Comparison of ENCODE assay signal across 9 mouse cellular contexts in genomic region chr6:87100297-87101020, GRCm38 (mm10). TPM values are rescaled to one million over a fixed set of nuclear protein-coding genes. Genes with fewer than 3 reads are reported as not detected.
DNase-seq lines count a peak whose midpoint lies in the region; ATAC-seq and TF ChIP-seq lines count a peak whose summit lies in the region.
"Had no signal": no experiment of that assay in that cellular context is flagged by ENCODE, and none has a peak within 500 bp of the region (broad histone marks: within the 10 kb centered on the region; RNA-seq: fewer than 3 reads in every experiment).

No protein-coding gene starts in this region.

- WGBS in heart, embryonic 10.5 days = 83% methylated on average over 9 of the region's 9 CpGs
- WGBS in heart, embryonic 11.5 days (ENCODE audit: insufficient replicate concordance) = 83% methylated on average over 9 of the region's 9 CpGs
- 88% methylated on average over 9 of the region's 9 CpGs for WGBS in neural tube, embryonic 13.5 days
- 82% methylated on average over 9 of the region's 9 CpGs for WGBS in limb, embryonic 13.5 days
- WGBS in stomach, postnatal 0 days = 72% methylated on average over 9 of the region's 9 CpGs

- no peak overlapping the region for H3K4me2 ChIP-seq in heart, embryonic 11.5 days
- H3K4me2 ChIP-seq in neural tube, embryonic 13.5 days = no peak overlapping the region
- H3K4me2 ChIP-seq in limb, embryonic 13.5 days (replicated peaks) = peak overlapping the region; percentile 9; the same call in 1 of the 2 replicates
- no peak overlapping the region for H3K4me2 ChIP-seq in stomach, postnatal 0 days (replicated peaks; ENCODE audit: low read depth)

- H3K4me1 ChIP-seq in heart, embryonic 10.5 days = peaks cover 39% of the 10 kb centered on the region
- peaks cover 13% of the 10 kb centered on the region for H3K4me1 ChIP-seq in heart, embryonic 11.5 days (ENCODE audit: control insufficient read depth, insufficient read depth, low read length)
- H3K4me1 ChIP-seq in neural tube, embryonic 13.5 days (replicated peaks) = peaks cover 49% of the 10 kb centered on the region
- peaks cover 59% of the 10 kb centered on the region for H3K4me1 ChIP-seq in limb, embryonic 13.5 days
- peaks cover 2% of the 10 kb centered on the region; the same call in 1 of the 2 replicates for H3K4me1 ChIP-seq in stomach, postnatal 0 days (replicated peaks; ENCODE audit: control insufficient read depth, insufficient read depth)

- H3K4me3 ChIP-seq in heart, embryonic 10.5 days = no peak overlapping the region
- H3K4me3 ChIP-seq in heart, embryonic 11.5 days (ENCODE audit: low read depth, low read length) = no peak overlapping the region
- no peak overlapping the region for H3K4me3 ChIP-seq in neural tube, embryonic 13.5 days
- H3K4me3 ChIP-seq in limb, embryonic 13.5 days = no peak overlapping the region
- no peak overlapping the region for H3K4me3 ChIP-seq in stomach, postnatal 0 days (ENCODE audit: low read depth, low read length)

- TF ChIP-seq CTCF in stomach, postnatal 0 days (IDR thresholded peaks at IDR 0.05; ENCODE audit: low read depth) = no peak

- DNase-seq in heart, embryonic 10.5 days (ENCODE audit: low spot score) = peak; percentile 60
- no peak for DNase-seq in neural tube, embryonic 10.5 days (ENCODE audit: extremely low spot score, low spot score)
- peak; percentile 13 for DNase-seq in stomach, postnatal 0 days (ENCODE audit: low spot score)
- no peak for DNase-seq in right cerebral cortex, postnatal 14 days
- no peak for DNase-seq in urinary bladder, postnatal 4 days (ENCODE audit: low spot score in 2 of 2)

- TF ChIP-seq EP300 in stomach, postnatal 0 days (optimal IDR thresholded peaks at IDR 0.05) = no peak

- H3K36me3 ChIP-seq in heart, embryonic 10.5 days = no peaks in the 10 kb centered on the region
- H3K36me3 ChIP-seq in heart, embryonic 11.5 days (ENCODE audit: control insufficient read depth, insufficient read depth, low read length) = no peaks in the 10 kb centered on the region
- no peaks in the 10 kb centered on the region for H3K36me3 ChIP-seq in neural tube, embryonic 13.5 days
- H3K36me3 ChIP-seq in limb, embryonic 13.5 days = no peaks in the 10 kb centered on the region
- H3K36me3 ChIP-seq in stomach, postnatal 0 days (ENCODE audit: control insufficient read depth, insufficient read depth, low read length) = no peaks in the 10 kb centered on the region

- H3K9me3 ChIP-seq in heart, embryonic 10.5 days = no peaks in the 10 kb centered on the region
- no peaks in the 10 kb centered on the region for H3K9me3 ChIP-seq in heart, embryonic 11.5 days (replicated peaks; ENCODE audit: control insufficient read depth, low read length)
- no peaks in the 10 kb centered on the region for H3K9me3 ChIP-seq in neural tube, embryonic 13.5 days
- no peaks in the 10 kb centered on the region for H3K9me3 ChIP-seq in limb, embryonic 13.5 days
- no peaks in the 10 kb centered on the region for H3K9me3 ChIP-seq in stomach, postnatal 0 days (ENCODE audit: control insufficient read depth, low read length)

- H3K27me3 ChIP-seq in heart, embryonic 10.5 days (ENCODE audit: insufficient read depth, poor library complexity, severe bottlenecking) = peaks cover 7% of the 10 kb centered on the region; the same call in 1 of the 2 replicates
- H3K27me3 ChIP-seq in heart, embryonic 11.5 days (ENCODE audit: control insufficient read depth, insufficient read depth, low read length) = no peaks in the 10 kb centered on the region
- no peaks in the 10 kb centered on the region for H3K27me3 ChIP-seq in neural tube, embryonic 13.5 days
- H3K27me3 ChIP-seq in limb, embryonic 13.5 days = no peaks in the 10 kb centered on the region
- H3K27me3 ChIP-seq in stomach, postnatal 0 days (ENCODE audit: control insufficient read depth, insufficient read depth, low read length) = no peaks in the 10 kb centered on the region
- H3K27me3 ChIP-seq: CH12.LX had no signal

- H3K9ac ChIP-seq in heart, embryonic 11.5 days (ENCODE audit: low read depth, low read length) = no peak overlapping the region
- H3K9ac ChIP-seq in neural tube, embryonic 13.5 days = no peak overlapping the region
- H3K9ac ChIP-seq in limb, embryonic 13.5 days = peak overlapping the region; percentile 32; the same call in 1 of the 2 replicates
- H3K9ac ChIP-seq in stomach, postnatal 0 days (ENCODE audit: low read length) = 0 out of 2 replicates have a peak overlapping the region, but pooled peaks have one; percentile 32

- H3K27ac ChIP-seq in heart, embryonic 10.5 days = peak overlapping the region; percentile 33
- no peak overlapping the region for H3K27ac ChIP-seq in heart, embryonic 11.5 days (ENCODE audit: low read depth, low read length)
- peak overlapping the region; percentile 67 for H3K27ac ChIP-seq in neural tube, embryonic 13.5 days (replicated peaks)
- peak overlapping the region; percentile 83 for H3K27ac ChIP-seq in limb, embryonic 13.5 days
- peak overlapping the region; percentile 85 for H3K27ac ChIP-seq in stomach, postnatal 0 days (replicated peaks)

- no peak for ATAC-seq in heart, embryonic 11.5 days (replicated peaks; ENCODE audit: insufficient number of reproducible peaks, low FRiP score, low TSS enrichment)
- ATAC-seq in neural tube, embryonic 13.5 days (ENCODE audit: low read depth) = no peak
- ATAC-seq in limb, embryonic 13.5 days (ENCODE audit: low FRiP score, low read depth) = no peak
- ATAC-seq in stomach, postnatal 0 days (ENCODE audit: low FRiP score, low TSS enrichment) = no peak

RNA-seq across cellular contexts. Expression of gene D6Ertd527e, which starts 4.1 kb away (rescaled TPM):
- polyA plus RNA-seq in heart, embryonic 10.5 days (2016; fragmentation: Nextera tagmentation; extraction: Ambion mirVana) = not detected in 2 replicates
- polyA plus RNA-seq in heart, embryonic 11.5 days (2014; fragmentation: Nextera tagmentation; extraction: Ambion mirVana) = 0.13 and 0.17 TPM in 2 replicates
- 0.11 and 0.15 TPM in 2 replicates for polyA plus RNA-seq in neural tube, embryonic 13.5 days (2015; fragmentation: Nextera tagmentation; extraction: Ambion mirVana)
- polyA plus RNA-seq in limb, embryonic 13.5 days (2015; fragmentation: Nextera tagmentation; extraction: Ambion mirVana) = 0.56 and 0.59 TPM in 2 replicates
- polyA plus RNA-seq in stomach, postnatal 0 days (2015; fragmentation: Nextera tagmentation; extraction: Ambion mirVana) = 0.19 and 0.29 TPM in 2 replicates

RNA-seq across cellular contexts. Expression of gene Gfpt1, which starts 57.8 kb away (rescaled TPM):
- 15.8 and 18.6 TPM in 2 replicates for polyA plus RNA-seq in heart, embryonic 10.5 days (2016; fragmentation: Nextera tagmentation; extraction: Ambion mirVana)
- polyA plus RNA-seq in heart, embryonic 11.5 days (2014; fragmentation: Nextera tagmentation; extraction: Ambion mirVana) = 14.7 and 20.1 TPM in 2 replicates
- 19.3 and 20.3 TPM in 2 replicates for polyA plus RNA-seq in neural tube, embryonic 13.5 days (2015; fragmentation: Nextera tagmentation; extraction: Ambion mirVana)
- polyA plus RNA-seq in limb, embryonic 13.5 days (2015; fragmentation: Nextera tagmentation; extraction: Ambion mirVana) = 26.2 and 27.3 TPM in 2 replicates
- 14.5 and 17.4 TPM in 2 replicates for polyA plus RNA-seq in stomach, postnatal 0 days (2015; fragmentation: Nextera tagmentation; extraction: Ambion mirVana)

Comparison
In these comparisons a context has a peak if more than half of its experiments do, and no peak if none do; other contexts are left out.
1. DNase-seq: peak in heart, embryonic 10.5 days (single experiment) and stomach, postnatal 0 days (single experiment); none in neural tube, embryonic 10.5 days (single experiment), right cerebral cortex, postnatal 14 days (single experiment) and urinary bladder, postnatal 4 days (0 of 2).
2. H3K9ac ChIP-seq: peak in limb, embryonic 13.5 days (single experiment) and stomach, postnatal 0 days (single experiment); none in heart, embryonic 11.5 days (single experiment) and neural tube, embryonic 13.5 days (single experiment).